Mouse (Mus musculus) liver, adult 10 weeks (tissue): ENCODE data around the gene G2e3. TPM values are rescaled to one million over a fixed set of nuclear protein-coding genes. Genes with fewer than 3 reads are reported as not detected.

Source experiments
- polyA plus RNA-seq: library from polyadenylated mRNA; stranded (reverse); fragments of 350-450 nt; fragmentation: Illumina TruSeq; extraction: RNeasy Lipid Tissue Mini Kit (QIAGEN cat#74804); gene quantifications from one replicate; pipeline ENCODE4 v1.2.3, GENCODE M21; 2014; ENCODE audit warnings: low read depth, low replicate concordance

Gene G2e3
- polyA plus RNA-seq: 5.0 TPM

GRCm38 (mm10) chr12:51347988-51348697 lies at the start of gene G2e3:
Gene G2e3, plus strand, starts transcription at chr12:51348061.

DNA sequence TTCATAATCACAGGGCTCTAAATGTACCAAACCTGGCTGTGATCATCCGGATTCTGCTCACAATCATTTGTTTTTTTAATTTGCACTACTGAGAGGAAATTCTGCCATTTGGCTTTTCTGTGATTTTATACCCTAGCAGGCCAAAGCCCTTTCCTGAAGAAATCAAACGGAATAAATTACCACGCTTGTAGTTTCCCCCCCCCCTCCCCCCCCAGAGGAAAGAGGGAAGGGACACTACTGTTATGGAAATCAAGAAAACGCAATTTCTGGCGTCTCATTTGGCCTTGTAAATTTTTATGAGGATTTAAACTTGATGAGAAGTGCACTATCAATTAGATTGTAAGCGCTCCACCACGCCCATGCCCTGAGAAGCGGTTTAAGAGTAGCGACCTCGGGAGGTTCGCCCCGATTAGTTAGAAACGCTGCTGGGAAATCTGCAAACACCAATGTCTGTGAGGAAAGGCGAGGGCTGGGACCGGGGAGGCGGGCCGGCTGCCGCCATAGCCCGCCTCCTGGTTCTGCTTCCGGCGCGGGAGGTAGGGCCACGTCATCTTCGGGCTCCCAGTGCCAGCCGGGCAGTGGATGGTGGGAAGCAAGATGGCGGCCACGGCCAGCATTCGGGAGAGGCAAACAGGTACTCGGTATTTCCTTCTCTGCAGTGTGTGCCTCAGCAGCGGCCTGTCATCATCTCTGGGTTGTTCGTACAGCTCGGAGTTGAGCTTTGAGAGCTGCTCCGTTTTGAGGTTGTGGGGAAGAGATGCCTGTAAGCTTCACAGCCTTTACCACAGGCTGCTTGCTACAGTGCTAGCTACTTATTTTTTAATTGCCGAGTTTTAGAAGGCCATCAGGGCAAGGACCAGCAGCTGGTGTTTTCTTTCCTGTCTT lies 29.4 kb downstream of the G2e3 start, which contains the start of gene Scfd1:
TSS of gene Scfd1 (plus strand) at position 508 of the 885 bp plus-strand sequence.

Other genes with a start within 250 kb of the G2e3 start
- gene Scfd1, start 29.4 kb downstream of the G2e3 start, polyA plus RNA-seq: 116 TPM
- gene Coch, start 245.3 kb downstream of the G2e3 start, polyA plus RNA-seq: not detected